Mouse (Mus musculus) brain, embryonic 14.5 days (tissue): ENCODE measurements at regions not wholly inside any gene's neighbourhood (a gene's known extent, or its start where the extent isn't known, plus 50 kb on each side); places are given as distances from the start of the nearest gene placed in this dataset.

Experiments
- CTCF ChIP-seq: fragments of 200-500 bp; IDR thresholded peaks from 2 replicates; pipeline ENCODE4 v1.5.1; 2012; ENCODE audit warnings: inconsistent platforms, mild to moderate bottlenecking, moderate library complexity, borderline replicate concordance; ENCODE audit not compliant: insufficient read depth, insufficient read length; ENCODE audit errors: extremely low read depth
- POLR2A ChIP-seq: fragments of 200-500 bp; IDR thresholded peaks from 2 replicates; pipeline ENCODE4 v1.6.1; 2012; ENCODE audit warnings: mild to moderate bottlenecking, inconsistent platforms, borderline replicate concordance; ENCODE audit not compliant: poor library complexity, insufficient read depth, insufficient read length, severe bottlenecking; ENCODE audit errors: extremely low read depth

DNA sequence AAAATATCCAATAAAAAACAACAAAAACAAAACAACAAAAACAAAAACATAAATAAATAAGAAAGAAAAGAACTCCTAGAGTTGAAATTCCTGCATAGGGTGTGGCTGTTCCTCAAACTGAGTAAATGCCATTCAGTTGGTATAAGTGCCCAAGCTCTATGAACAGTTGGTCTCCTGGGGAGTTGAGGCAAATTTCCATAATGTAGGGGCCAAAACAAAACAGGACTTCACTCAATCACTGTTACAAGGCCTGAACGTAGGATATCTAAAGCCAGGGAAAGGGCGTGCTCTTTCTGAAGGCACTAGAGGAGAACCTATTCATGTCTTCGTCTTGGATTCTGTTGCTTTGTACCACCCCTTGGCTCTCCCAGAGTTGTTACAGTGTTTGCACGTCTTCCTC is 188.5 kb upstream of the Maf start:
- TF ChIP-seq CTCF (no peak), POLR2A (no peak)
